Mouse (Mus musculus): ENCODE results near the gene Eral1.

Eral1 gene

DNA sequence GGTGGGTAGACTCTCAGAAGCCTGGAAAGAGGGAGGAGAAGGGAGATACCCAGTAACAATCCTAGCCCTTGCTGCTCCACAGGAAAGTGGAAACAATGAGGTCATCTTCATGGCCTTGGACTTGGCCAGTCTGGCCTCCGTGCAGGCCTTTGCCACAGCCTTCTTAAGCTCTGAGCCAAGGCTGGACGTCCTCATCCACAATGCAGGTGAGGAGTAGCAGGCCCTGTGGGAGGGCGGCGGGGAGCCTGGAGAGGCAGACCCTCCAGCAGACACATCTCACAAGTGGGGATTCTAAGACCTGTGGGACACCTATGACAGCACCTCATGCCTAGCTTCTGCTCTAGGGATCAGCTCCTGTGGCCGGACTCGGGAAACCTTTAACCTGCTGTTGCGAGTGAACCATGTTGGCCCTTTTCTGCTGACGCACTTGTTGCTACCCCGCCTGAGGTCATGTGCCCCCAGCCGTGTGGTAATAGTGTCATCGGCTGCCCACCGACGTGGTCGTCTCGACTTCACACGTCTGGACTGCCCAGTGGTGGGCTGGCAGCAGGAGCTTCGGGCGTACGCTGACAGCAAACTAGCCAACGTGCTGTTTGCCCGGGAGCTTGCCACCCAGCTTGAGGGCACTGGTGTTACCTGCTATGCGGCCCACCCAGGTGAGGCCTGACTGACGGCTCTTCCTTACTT, 46.1 kb downstream of the Eral1 start:
- no peak for DNase-seq

DNA sequence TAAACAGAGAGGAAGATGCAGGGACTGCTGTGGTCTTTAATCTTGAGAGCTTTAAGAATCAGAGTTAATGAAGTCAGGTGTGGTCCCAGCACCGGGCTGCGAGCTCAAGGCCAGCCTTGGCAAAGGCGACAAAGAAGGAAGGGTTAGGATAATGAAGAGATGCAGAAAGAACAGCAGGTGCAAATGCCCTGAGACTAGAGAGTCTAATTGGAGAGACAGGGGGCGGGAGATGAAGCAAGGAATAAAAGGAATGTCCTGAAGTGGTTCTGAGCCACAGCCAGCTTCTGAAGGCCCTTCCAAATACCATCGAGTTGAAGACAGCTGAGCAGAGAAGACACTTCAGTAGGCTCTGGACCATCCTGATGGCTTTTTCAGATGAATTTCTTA, 47.4 kb downstream of the Eral1 start:
- DNase-seq, result no peak

DNA sequence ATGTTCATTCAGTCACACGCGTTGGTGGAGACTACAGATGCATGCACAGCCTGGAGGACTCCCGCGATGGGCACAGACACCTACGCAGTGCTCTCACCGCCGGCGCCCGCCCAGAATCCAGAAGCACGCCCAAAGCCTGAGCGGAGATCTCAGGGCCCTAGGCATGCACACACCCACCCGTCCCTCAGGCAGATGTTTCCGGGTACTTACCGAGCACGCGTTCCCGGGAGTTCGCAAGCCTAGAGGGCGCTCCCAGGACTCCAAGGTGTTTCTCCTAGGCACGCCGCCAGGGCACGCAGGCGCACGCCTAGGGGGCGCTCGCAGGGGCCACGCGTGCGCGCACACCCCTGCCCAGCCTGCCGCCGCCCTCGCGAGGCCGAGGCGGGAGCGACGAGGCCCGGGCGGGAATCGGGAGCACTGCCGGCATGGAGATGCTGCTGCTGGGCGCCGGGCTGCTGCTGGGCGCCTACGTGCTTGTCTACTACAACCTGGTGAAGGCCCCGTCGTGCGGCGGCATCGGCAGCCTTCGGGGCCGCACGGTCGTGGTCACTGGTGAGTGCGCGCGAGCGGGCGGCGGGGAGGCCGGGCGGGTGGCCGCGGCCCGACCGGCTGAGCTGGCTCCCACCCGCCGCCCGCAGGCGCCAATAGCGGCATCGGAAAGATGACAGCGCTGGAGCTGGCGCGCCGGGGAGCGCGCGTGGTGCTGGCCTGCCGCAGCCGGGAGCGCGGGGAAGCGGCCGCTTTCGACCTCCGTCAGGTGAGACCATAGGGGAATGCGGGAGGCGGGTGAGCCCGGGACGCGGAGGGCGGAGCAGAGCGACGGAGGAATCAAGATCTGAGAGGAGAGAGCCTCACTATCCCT, 48.0 kb downstream of the Eral1 start, which contains the start of gene Dhrs13:
Gene Dhrs13 (plus strand): TSS at position 334 of the 862 bp plus-strand sequence.
- DNase-seq, result peak; percentile 96 to 97

DNA sequence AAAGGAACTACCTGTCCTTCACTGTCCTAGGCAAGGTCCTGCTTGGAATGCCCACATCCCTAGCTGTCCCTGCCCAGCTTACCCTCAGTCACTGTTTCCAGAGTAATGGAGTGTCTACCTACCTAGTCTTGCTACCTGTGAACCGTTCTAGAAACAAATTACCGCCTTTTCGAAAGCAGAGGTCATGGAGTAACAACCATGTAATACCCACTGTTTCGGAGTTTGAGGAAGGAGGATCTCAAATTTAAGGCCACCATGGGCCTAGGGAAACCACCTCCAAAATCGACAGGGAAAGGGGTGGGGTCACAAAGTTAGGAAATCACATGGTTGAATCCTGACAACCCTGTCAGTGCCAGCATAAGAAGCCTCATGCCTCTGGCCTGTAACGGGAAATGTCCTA, 48.8 kb downstream of the Eral1 start:
- no peak for DNase-seq

DNA sequence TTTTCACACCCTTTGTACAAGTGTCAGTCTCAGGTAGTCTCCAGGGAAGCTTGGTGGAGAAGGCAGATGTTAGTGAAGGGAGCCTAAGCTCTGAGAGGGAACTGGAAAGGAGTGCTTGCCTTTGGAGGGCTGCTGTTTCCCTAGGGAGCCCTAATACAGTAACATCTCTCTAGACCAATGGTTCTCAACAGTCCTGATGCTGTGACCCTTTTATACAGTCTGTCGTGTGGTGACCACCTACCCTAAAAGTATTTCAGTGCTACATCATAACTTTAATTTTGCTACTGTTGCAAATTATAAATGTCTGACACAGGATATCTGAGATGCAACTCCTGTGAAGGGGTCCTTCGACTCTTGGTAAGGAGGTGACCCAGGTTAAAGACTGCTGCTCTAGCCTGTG, 49.6 kb downstream of the Eral1 start:
- no peak for DNase-seq

DNA sequence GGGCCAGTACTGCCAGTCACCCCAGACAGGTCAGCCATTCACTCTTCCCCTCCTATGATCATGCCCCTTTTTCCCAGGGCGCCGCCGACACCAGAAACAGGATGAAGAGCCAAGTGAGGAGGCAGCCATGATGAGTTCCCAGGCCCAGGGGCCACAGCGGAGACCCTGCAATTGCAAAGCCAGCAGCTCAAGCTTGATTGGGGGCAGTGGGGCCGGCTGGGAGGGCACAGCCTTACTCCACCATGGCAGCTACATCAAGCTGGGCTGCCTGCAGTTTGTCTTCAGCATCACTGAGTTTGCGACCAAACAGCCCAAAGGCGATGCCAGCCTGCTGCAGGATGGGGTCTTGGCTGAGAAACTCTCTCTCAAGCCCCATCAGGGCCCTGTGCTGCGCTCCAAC, 50.9 kb downstream of the Eral1 start:
- no peak for DNase-seq

DNA sequence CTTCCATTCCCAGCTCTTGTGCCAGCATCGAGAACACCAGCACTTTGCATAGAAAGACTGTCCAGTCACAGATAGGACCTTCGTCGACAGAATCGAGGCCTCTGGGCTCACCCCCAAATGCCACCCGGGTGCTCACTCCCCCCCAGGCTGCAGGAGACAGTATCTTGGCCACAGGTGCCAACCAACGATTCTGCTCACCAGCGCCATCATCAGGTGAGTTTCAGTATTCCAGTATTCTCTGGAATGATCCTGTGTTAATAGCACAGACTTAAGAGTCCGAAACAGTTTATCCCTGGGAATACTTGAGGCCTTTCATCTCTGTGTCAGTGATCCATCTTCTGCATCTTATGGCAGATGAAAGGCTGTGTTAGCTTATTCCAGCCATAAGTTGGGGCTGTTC, 56.6 kb downstream of the Eral1 start:
- peak; percentile 48 to 76 for DNase-seq
